Mouse (Mus musculus) lung, embryonic 15.5 days (tissue): Measurements from ENCODE around the gene Bcl3. TPM values are rescaled to one million over a fixed set of nuclear protein-coding genes. Genes with fewer than 3 reads are reported as not detected.
A peak's percentile ranks its signal among the peaks of the same experiment; 100 is the strongest.

Source experiments
- ATAC-seq: fragments of 200-750 bp; cut with Nextera tagmentation; 2 replicates; pipeline ENCODE4 v1.8.0; 2017; ENCODE audit warnings: moderate number of reproducible peaks, borderline replicate concordance; ENCODE audit not compliant: low FRiP score, low TSS enrichment; ENCODE audit errors: extremely low read depth
- H3K27ac ChIP-seq: fragments of 300-500 bp; sonication (generic); 2 replicates; pipeline ENCODE4 v1.5.1; 2015; ENCODE audit warnings: moderate library complexity, mild to moderate bottlenecking, inconsistent platforms
- H3K27me3 ChIP-seq: fragments of 300-500 bp; sonication (generic); 2 replicates; pipeline ENCODE4 v1.6.1; 2015; ENCODE audit warnings: inconsistent platforms
- H3K36me3 ChIP-seq: fragments of 300-500 bp; sonication (generic); 2 replicates; pipeline ENCODE4 v1.6.1; 2015; ENCODE audit warnings: inconsistent platforms
- H3K4me1 ChIP-seq: fragments of 300-500 bp; sonication (generic); 2 replicates; pipeline ENCODE4 v1.6.1; 2015; ENCODE audit warnings: inconsistent platforms
- H3K4me2 ChIP-seq: fragments of 300-500 bp; sonication (generic); 2 replicates; pipeline ENCODE4 v1.6.1; 2015; ENCODE audit warnings: inconsistent platforms, mild to moderate bottlenecking, moderate library complexity
- H3K4me3 ChIP-seq: fragments of 300-500 bp; sonication (generic); 2 replicates; pipeline ENCODE4 v1.5.1; 2015; ENCODE audit warnings: mild to moderate bottlenecking, inconsistent platforms
- H3K9ac ChIP-seq: fragments of 300-500 bp; sonication (generic); 2 replicates; pipeline ENCODE4 v1.6.1; 2015; ENCODE audit warnings: inconsistent platforms
- H3K9me3 ChIP-seq: fragments of 300-500 bp; sonication (generic); 2 replicates; pipeline ENCODE4 v1.6.1; 2016; ENCODE audit warnings: inconsistent platforms
- WGBS: fragments of 180-500 bp; shearing (Covaris S2); methylation state at CpG from one replicate; pipeline ENCODE4 v1.1.7; 2015; 5-methylcytosine and 5-hydroxymethylcytosine counted together
- polyA plus RNA-seq: library from polyadenylated mRNA; unstranded; fragments of >200 nt; fragmentation: Nextera tagmentation; extraction: Ambion mirVana; gene quantifications from 2 replicates; pipeline ENCODE4 v1.2.1, GENCODE M21; 2015

The Bcl3 gene
- polyA plus RNA-seq, 1 experiment from 2014 or later: 4.7 TPM

DNA sequence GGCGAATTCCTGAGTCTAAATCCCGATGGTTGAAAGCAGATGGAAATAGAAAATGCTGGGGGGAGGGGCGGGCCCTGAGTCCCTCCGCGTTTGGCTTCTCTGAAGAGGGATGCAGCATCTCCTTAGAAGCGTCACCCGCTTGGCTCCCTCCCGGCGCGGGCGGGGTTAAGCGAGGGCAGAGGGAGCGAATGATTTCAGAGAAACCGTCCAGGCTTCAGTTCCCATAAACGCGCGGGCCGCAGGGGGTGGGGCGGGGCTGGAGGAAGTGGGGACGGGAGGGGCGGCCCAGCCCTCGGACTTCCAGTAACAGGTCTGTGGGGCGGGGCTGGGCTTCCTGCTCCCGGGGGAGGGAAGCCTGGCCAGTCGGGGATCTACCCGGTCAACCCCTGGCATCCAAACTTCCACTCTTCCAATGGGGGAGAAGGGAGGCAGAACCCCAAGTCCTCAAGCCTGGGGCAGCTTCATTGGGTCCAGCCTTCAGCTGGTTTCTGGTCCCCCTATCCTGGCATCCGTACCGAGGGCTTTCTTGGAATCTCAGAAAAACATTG, 6.3 kb downstream of the Bcl3 start:
- Histone ChIP-seq H3K4me2 (peak overlapping the region; percentile 80), H3K27me3 (peaks cover 9% of the 10 kb centered on the region), H3K36me3 (no peaks in the 10 kb centered on the region), H3K9me3 (no peaks in the 10 kb centered on the region), H3K4me3 (peak overlapping the region; percentile 45), H3K4me1 (peaks cover 40% of the 10 kb centered on the region), H3K27ac (peak overlapping the region; percentile 92), H3K9ac (peak overlapping the region; percentile 47)
- peak; percentile 74 for ATAC-seq
- 0% methylated on average over 24 of the region's 28 CpGs for WGBS

DNA sequence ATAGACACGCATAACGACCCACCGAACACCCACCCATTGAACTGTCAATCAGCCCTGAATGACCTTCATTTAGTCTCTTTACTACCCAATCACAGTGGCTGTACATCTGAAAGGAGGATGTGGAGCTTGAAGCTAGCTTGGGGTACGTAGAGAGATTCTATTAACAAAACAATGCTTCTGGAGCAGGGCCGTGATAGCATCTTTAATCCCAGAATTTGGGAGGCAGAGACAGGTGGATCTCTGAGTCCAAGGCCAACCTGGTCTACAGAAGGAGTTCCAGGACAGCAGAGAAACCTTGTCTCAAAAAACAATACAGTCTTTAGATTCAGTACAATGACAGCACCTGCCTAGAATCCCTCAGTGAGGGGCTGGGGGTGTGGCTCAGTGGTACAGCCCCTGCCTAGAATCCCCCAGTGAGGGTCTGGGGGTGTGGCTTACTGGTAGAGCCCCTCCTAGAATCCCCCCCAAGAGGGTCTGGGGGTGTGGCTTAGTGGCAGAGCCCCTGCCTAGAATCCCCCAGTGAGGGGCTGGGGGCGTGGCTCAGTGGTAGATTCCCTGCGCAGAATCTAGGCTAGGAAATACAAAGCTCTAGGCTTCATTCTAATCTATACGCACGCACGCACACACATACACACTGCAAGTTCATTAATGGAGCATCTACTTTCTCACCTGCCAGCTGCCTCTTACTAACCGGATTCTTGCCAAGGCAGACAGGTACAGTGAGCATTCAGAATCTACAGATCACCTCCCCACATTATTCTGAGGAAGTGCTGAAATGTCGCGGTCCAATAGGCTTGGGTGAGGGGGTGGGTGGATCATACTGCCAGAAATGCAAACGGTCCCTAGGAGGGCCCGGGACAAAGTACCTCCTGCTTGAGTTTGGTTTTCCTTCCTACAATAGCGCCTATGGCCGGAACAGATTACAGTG, 7.0 kb downstream of the Bcl3 start:
- Histone ChIP-seq H3K9me3 (no peaks in the 10 kb centered on the region), H3K4me2 (peak overlapping the region; percentile 80), H3K27me3 (peaks cover 17% of the 10 kb centered on the region), H3K27ac (peak overlapping the region; percentile 92), H3K4me1 (peaks cover 46% of the 10 kb centered on the region), H3K36me3 (no peaks in the 10 kb centered on the region), H3K9ac (peak overlapping the region; percentile 47), H3K4me3 (peak overlapping the region; percentile 45)
- ATAC-seq: no peak
- 30% methylated on average over 17 of the region's 17 CpGs for WGBS

DNA sequence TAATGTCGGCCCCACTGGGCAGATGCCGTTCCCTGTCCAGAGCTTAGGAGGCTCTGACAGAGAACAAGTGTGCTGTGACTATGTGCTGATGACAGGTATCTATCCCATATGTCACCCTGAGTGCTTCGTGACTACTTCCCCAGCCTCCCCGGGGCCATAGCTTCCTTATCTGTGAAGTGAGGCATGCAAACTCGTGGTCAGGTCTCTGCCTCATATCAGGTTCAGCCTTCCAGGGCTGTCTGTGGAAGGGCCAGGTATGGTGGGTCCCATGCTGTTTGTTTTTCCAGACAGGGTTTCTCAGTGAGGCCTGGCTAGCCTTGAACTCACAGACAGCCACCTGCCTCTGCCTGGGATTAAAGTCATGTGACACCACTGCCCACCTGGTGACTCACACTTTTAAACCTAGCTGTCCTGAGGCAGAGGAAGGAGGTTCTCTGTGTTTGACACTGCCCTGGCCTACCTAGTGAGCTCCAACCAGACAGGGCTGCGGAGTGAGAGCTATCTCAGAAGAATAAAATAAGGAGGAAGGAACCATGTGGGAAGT, 8.9 kb downstream of the Bcl3 start:
- H3K9me3 ChIP-seq: no peaks in the 10 kb centered on the region
- H3K27me3 ChIP-seq: peaks cover 35% of the 10 kb centered on the region
- no peaks in the 10 kb centered on the region for H3K36me3 ChIP-seq
- no peak overlapping the region for H3K27ac ChIP-seq
- WGBS: 67% methylated on average over 6 of the region's 6 CpGs
- H3K4me2 ChIP-seq: no peak overlapping the region
- peaks cover 41% of the 10 kb centered on the region for H3K4me1 ChIP-seq
- no peak for ATAC-seq
- H3K9ac ChIP-seq: no peak overlapping the region
- H3K4me3 ChIP-seq: no peak overlapping the region

DNA sequence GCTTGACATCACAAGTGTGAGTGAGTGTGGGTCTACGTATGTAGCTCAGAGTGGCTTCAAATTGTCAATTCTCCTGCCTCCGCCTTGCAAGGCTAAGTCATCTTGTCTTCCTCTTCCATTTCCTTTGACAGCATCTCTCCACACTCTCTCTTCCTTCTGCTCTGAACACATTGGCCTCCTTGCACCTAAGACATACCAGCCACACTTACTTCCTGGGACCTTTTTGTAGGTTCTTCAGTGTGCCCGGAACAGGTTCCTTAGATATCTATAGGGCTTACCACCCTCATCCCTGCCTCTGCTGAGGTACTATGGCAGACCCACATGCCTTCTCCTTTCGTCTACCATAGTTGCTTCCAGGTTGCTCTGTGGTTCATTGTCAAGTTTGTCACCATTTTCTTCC, 9.4 kb downstream of the Bcl3 start:
- no peak for ATAC-seq
- Histone ChIP-seq H3K4me1 (peaks cover 36% of the 10 kb centered on the region), H3K27ac (no peak overlapping the region), H3K9ac (no peak overlapping the region), H3K9me3 (no peaks in the 10 kb centered on the region), H3K27me3 (peaks cover 36% of the 10 kb centered on the region), H3K36me3 (no peaks in the 10 kb centered on the region), H3K4me2 (no peak overlapping the region), H3K4me3 (no peak overlapping the region)
- 75% methylated on average over 4 of the region's 4 CpGs for WGBS

DNA sequence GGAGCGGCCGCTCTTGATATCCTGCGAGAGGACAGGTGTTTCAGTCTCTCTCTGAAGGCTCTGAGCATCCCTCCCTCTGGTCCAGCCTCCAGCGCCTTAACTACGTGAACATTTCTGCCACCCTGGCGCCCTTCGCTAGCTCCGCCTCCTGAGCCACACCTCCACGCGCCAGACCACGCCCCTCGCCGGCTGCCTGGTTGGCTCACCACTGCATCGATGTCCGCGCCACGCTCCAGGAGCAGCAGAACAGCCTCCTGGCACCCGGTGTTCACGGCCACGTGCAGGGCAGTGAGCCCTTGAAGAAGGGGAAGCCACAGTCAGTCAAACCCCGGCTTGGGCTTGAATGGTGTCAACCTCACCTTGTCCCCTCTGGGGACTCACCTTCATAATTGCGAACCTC, 11.5 kb downstream of the Bcl3 start:
- WGBS: 7% methylated on average over 22 of the region's 22 CpGs
- peaks cover 36% of the 10 kb centered on the region for H3K27me3 ChIP-seq
- ATAC-seq: peak; percentile 32; the same call in 1 of the 2 replicates
- no peaks in the 10 kb centered on the region for H3K36me3 ChIP-seq
- no peaks in the 10 kb centered on the region for H3K9me3 ChIP-seq
- H3K9ac ChIP-seq: no peak overlapping the region
- H3K4me2 ChIP-seq: peak overlapping the region; percentile 46
- H3K27ac ChIP-seq: no peak overlapping the region
- 0 out of 2 replicates have a peak overlapping the region, but pooled peaks have one; percentile 8 for H3K4me3 ChIP-seq
- peaks cover 16% of the 10 kb centered on the region for H3K4me1 ChIP-seq

DNA sequence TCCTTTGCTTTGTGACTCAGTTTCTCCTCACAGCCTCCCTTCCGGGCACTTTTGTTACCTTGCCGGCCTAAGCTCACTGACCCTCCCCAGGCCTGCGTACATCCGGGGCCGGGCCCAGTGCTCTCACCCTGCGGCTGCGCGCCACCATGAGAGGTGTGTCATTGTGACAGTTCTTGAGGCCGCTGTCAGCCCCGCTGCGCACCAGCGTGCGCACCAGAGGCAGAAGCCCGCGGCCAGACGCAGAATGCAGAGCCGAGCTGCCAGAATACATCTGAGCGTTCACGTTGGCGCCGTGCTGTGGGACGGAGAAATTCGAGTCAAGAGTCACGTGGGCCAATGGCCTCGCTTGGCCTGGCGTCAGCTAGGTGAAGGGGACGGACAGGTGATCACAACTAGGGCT, 13.2 kb downstream of the Bcl3 start:
- 0 out of 2 replicates have a peak, but pooled peaks have one; percentile 27 for ATAC-seq
- no peaks in the 10 kb centered on the region for H3K9me3 ChIP-seq
- H3K27ac ChIP-seq: no peak overlapping the region
- H3K4me3 ChIP-seq: peak overlapping the region; percentile 7
- peaks cover 8% of the 10 kb centered on the region; the same call in 1 of the 2 replicates for H3K4me1 ChIP-seq
- H3K9ac ChIP-seq: no peak overlapping the region
- H3K27me3 ChIP-seq: peaks cover 36% of the 10 kb centered on the region
- no peaks in the 10 kb centered on the region for H3K36me3 ChIP-seq
- 8% methylated on average over 27 of the region's 27 CpGs for WGBS
- peak overlapping the region; percentile 40 for H3K4me2 ChIP-seq

DNA sequence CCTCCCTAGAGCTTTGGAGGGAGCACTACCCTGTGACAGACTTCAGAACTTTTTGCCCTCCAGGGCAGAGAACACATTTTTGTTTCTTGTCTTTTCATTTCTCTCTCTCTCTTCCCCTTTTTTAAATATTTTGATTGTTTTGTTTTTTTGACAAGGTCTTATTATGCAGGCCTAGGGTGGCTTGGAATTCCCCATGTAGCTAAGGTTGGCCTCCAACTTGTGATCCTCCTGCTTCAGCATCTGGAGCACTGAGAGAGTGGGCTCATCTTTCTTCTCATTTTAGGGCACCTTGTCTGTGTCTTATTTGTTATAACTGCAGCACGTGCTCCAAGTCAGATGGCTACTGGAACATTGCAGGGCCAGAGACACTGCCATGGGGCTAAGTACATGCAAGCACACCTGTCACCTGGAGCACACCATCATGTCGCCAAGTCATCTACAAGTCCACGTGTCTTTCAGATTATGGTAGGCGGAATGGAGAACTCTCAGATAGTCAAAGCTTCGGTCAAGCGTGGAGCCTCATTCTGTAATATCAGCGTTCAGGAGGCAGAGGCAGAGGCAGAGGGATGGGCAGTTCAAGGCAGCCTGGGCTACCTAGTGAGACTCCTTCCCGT, 16.1 kb downstream of the Bcl3 start:
- Histone ChIP-seq H3K4me3 (no peak overlapping the region), H3K27ac (no peak overlapping the region), H3K9me3 (no peaks in the 10 kb centered on the region), H3K9ac (no peak overlapping the region), H3K4me1 (peaks cover 8% of the 10 kb centered on the region; the same call in 1 of the 2 replicates), H3K27me3 (peaks cover 28% of the 10 kb centered on the region), H3K36me3 (no peaks in the 10 kb centered on the region), H3K4me2 (no peak overlapping the region)
- ATAC-seq: no peak
- WGBS: 79% methylated on average over 8 of the region's 8 CpGs

DNA sequence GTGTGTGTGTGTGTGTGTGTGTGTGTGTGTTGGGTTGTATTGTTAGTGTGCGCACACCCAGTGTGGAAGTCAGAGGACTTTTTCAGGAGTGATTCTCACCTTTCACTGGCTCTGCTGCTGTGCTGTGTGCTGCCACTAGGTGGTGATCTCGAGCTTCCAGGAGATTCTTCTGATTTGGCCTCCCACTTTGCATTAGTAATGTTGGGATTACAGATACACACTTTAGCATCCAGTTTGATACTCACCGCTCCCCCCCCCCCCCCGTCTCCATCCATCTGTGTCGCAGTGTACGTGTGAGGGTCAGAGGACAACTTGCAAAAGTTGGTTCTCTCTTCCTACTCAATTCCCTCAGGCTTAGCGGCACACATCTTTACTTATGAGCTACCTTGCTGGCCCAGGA, 19.6 kb downstream of the Bcl3 start:
- Histone ChIP-seq H3K27ac (no peak overlapping the region), H3K9ac (no peak overlapping the region), H3K9me3 (no peaks in the 10 kb centered on the region), H3K4me3 (no peak overlapping the region), H3K4me1 (no peaks in the 10 kb centered on the region), H3K36me3 (no peaks in the 10 kb centered on the region), H3K4me2 (no peak overlapping the region), H3K27me3 (no peaks in the 10 kb centered on the region)
- 0 out of 2 replicates have a peak, but pooled peaks have one; percentile 14 for ATAC-seq
- WGBS: 20% methylated on average over 7 of the region's 7 CpGs

DNA sequence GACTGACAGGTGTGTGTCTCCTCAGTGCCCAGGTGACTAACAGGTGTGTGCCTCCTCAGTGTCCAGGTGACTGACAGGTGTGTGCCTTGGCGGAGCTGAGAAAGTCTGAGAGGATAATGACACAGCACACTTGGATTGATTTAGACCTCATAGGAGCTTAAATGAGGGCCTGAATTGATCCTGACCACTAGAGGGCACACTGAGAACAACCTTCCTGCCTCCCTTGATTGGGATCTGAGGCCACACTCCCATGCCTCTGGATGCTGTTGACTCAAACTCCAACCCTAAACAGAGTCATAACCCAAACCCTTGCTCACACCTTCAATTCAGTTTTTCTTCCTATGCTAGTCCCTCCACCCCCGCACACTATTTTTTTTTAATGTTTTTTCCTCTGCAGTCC, 21.8 kb downstream of the Bcl3 start:
- 12% methylated on average over 2 of the region's 2 CpGs for WGBS
- Histone ChIP-seq H3K4me2 (no peak overlapping the region), H3K4me3 (no peak overlapping the region), H3K4me1 (no peaks in the 10 kb centered on the region), H3K36me3 (no peaks in the 10 kb centered on the region), H3K27ac (no peak overlapping the region), H3K27me3 (peaks cover 16% of the 10 kb centered on the region), H3K9me3 (no peaks in the 10 kb centered on the region), H3K9ac (no peak overlapping the region)
- no peak for ATAC-seq

DNA sequence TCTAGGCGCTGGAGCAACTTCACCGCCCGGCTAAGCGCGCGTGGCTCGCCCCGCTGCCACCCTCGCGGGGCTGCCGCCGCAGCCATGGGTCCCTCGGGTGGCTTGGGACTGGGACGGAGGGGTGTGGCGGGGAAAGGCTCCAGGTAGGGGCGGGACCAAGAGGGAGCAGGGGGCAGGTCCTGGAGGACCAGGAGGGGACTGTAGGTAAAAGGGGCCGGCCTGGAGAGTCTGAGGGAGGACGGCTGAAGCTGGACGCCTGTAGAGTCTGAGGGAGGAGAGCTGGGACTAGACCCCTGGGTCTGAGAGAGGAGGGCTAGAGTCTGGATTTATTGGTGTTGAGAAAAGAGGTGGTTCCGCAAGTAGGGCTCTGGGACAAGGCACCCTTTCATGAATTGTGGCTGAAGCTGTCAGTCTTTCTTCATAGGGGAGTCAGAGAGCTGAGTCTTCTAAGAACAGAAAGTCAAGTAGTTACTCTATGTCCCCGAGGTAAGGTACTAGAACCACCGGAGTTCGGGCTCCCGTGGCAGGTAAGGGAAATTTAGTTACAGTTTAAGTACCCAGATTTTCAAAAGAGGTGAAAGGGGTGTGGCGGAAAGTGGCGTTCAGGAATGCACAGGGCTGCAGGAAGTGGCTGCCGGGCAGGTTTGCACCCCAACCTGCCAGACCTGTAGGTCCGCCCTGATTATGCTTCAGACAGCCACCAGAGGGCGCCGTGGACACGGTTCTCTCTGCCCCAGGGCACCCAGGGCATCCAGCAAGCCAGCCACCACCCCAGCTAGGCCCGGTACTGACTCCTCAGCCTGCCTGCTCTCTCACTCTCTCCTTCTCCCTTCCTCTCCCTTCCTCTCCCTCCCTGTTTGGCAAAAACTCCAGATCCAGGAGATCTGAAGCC, 25.6 kb downstream of the Bcl3 start, which contains the start of gene Cblc:
Gene Cblc (minus strand): TSS at position 113 of the 892 bp plus-strand sequence.
- Histone ChIP-seq H3K27me3 (peaks cover 18% of the 10 kb centered on the region), H3K9ac (peak within 1 kb of the TSS; percentile 50), H3K4me1 (peaks cover 7% of the 10 kb centered on the region; the same call in 1 of the 2 replicates), H3K9me3 (no peaks in the 10 kb centered on the region), H3K4me3 (peak within 1 kb of the TSS; percentile 49), H3K36me3 (no peaks in the 10 kb centered on the region), H3K27ac (peak within 1 kb of the TSS; percentile 94), H3K4me2 (peak within 1 kb of the TSS; percentile 68)
- 2% methylated on average over 32 of the region's 32 CpGs for WGBS
- ATAC-seq: peak; percentile 83

DNA sequence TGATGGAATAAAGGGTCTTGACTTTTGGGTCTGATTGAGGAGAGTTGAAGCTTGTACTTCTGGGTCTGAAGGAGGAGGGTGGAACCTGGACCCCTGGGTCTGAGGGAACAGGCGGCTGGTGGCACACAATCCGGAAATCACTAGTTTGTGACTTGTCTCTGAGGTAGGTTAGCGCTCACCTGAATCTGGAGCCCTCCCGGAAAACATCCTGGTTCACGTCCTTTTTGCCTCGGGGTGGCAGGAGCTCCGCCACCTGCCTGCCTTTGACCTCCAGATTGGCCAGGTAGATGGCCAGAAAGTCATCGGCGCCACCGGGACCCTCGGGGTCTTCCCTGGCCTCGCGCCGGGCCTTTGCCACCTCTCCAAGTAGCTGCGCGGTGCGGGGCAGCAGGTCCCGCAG, 26.3 kb downstream of the Bcl3 start:
- Histone ChIP-seq H3K9me3 (no peaks in the 10 kb centered on the region), H3K4me2 (peak overlapping the region; percentile 68), H3K9ac (peak overlapping the region; percentile 50), H3K36me3 (no peaks in the 10 kb centered on the region), H3K4me3 (peak overlapping the region; percentile 49), H3K4me1 (peaks cover 7% of the 10 kb centered on the region; the same call in 1 of the 2 replicates), H3K27me3 (peaks cover 18% of the 10 kb centered on the region), H3K27ac (peak overlapping the region; percentile 94)
- no peak for ATAC-seq
- WGBS: 6% methylated on average over 18 of the region's 18 CpGs
